Mouse (Mus musculus): ENCODE results near the gene Neurl2. TPM values are rescaled to one million over a fixed set of nuclear protein-coding genes. Genes with fewer than 3 reads are reported as not detected.
"Not testable (repeated sequence)": the region's sequence is repeated elsewhere in the genome, so short reads cannot be mapped to it uniquely, and the experiment has no call there.

Neurl2 gene
- 3.3 and 3.5 TPM in 2 replicates for polyA plus RNA-seq (2012; rRNA removed)

GRCm38 (mm10) chr2:164833314-164833959 is at the start of gene Neurl2:
TSS of gene Neurl2 (minus strand) at chr2:164833456.
- WGBS: under 1% methylated on average over 31 of the region's 31 CpGs
- DNase-seq (ENCODE audit: low read depth, low spot score): peak; percentile 73

GRCm38 (mm10) chr2:164882619-164883018 is 49.4 kb upstream of the Neurl2 start:
- 80% methylated on average over 9 of the region's 9 CpGs for WGBS
- DNase-seq (ENCODE audit: low read depth, low spot score): no peak

DNA sequence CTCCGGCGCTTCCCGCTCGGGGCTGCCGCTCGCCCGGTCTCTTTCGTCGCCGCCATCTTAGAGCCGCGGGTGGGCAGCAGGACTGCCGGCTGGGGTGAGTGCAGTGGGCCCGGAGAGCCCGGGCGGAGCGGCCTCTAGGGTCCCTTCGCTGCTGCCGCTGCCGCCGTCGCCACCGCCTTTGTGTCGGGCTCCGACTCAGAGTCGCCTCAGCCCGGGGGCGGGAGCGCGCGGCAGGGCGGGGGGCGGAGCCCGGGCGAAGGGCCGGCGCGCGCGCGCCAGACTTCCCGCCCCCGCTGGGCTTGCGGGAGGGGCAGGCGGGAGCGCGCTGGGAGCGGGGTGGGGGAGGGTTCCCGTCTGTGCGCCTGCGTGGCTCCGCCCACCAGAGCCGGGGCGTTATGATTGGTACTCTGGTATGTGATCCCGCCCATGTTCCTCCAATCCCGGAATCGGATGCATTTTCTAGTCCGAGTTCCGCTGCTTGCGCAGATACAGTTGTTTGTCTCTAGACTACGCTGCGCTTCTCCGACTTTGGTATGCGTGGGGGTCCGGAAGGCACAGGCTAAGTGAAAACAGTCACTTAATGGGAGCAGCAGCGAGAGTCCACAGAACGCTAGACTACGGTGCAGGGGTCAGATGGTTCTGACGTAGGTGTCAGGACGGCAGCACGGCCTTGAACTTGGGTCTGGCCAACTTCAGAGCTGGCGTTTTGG is 46.5 kb upstream of the Neurl2 start:
- peak; percentile 85 for DNase-seq (ENCODE audit: low read depth, low spot score)
- under 1% methylated on average over 72 of the region's 72 CpGs for WGBS

GRCm38 (mm10) chr2:164879228-164879567 is 45.9 kb upstream of the Neurl2 start, which contains the start of gene Pcif1:
TSS of gene Pcif1 (plus strand) at chr2:164879304.
- peak; percentile 40 for DNase-seq (ENCODE audit: low read depth, low spot score)
- under 1% methylated on average over 40 of the region's 40 CpGs for WGBS

- DNase-seq (ENCODE audit: low read depth, low spot score): peak; percentile 67
- 1% methylated on average over 28 of the region's 28 CpGs for WGBS
Measured at GRCm38 (mm10) chr2:164878509-164879227, 45.4 kb upstream of the Neurl2 start.

- 67% methylated on average over 11 of the region's 11 CpGs for WGBS
- DNase-seq (ENCODE audit: low read depth, low spot score): not testable (repeated sequence)
Measured at GRCm38 (mm10) chr2:164877376-164878215, 44.3 kb upstream of the Neurl2 start.

- not testable (repeated sequence) for DNase-seq (ENCODE audit: low read depth, low spot score)
- 46% methylated on average over 2 of the region's 2 CpGs for WGBS
Measured at GRCm38 (mm10) chr2:164875648-164876047, 42.4 kb upstream of the Neurl2 start.

DNA sequence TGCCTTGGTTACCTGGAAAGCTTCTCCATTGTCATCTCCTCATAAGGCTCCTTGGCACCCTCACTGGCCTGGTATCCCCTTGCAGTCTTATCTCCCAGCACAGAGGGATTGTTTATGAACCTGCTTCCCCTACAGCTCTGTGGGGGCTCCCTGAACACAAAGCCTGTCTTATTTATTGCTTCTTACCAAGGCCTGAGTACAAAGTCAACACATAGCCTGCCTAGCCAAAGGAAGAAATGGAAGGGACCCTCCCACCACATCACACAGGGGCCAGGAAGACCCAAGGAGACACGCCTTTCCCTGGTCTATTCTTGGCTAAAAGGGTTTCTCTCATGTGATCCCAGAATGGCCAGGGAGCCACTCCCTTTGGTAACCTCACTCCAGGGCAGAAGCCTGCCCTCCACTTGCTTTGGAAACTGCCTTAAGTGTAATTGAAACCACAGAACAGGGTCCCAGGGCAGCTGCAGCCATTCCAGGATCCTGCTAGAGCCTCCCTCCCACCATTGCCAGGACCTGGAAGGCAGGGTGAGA is 41.0 kb upstream of the Neurl2 start:
- whole genome bisulfite sequencing: 21% methylated on average over 1 of the region's 1 CpGs
- DNase-seq (ENCODE audit: low read depth, low spot score): no peak

GRCm38 (mm10) chr2:164873621-164874020 is 40.4 kb upstream of the Neurl2 start:
- 35% methylated on average over 3 of the region's 3 CpGs for WGBS
- no peak for DNase-seq (ENCODE audit: low read depth, low spot score)

- DNase-seq (ENCODE audit: low read depth, low spot score): no peak
- 51% methylated on average over 6 of the region's 6 CpGs for WGBS
Measured at GRCm38 (mm10) chr2:164871602-164872303, 38.5 kb upstream of the Neurl2 start.

DNA sequence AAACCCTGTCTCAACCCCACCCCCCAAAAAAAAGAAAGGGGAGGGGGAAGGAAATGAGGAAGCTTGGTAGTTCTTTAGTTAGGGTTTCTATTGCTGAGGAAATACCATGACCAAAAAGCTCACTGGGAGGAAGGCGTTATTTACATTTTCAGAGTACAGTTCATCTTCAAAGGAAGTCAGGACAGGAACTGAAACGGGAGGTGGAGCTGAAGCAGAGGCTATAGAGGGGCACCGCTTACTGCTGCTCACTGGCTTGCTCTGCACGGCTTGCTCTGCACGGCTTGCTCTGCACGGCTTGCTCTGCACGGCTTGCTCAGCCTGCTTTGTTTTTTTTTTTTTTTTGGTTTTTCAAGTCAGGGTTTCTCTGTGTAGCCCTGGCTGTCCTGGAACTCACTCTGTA is 35.2 kb upstream of the Neurl2 start:
- WGBS: 67% methylated on average over 7 of the region's 7 CpGs

GRCm38 (mm10) chr2:164867566-164867965 is 34.3 kb upstream of the Neurl2 start:
- no peak for DNase-seq (ENCODE audit: low read depth, low spot score)
- 96% methylated on average over 7 of the region's 7 CpGs for WGBS

More for the DNA sequence above, 35.2 kb upstream of the Neurl2 start:
- DNase-seq (ENCODE audit: low read depth, low spot score): no peak

- no peak for DNase-seq (ENCODE audit: low read depth, low spot score)
- 24% methylated on average over 16 of the region's 16 CpGs for WGBS
Measured at GRCm38 (mm10) chr2:164866741-164867551, 33.7 kb upstream of the Neurl2 start.

- DNase-seq (ENCODE audit: low read depth, low spot score): no peak
- WGBS: 45% methylated on average over 4 of the region's 4 CpGs
Measured at GRCm38 (mm10) chr2:164864593-164864992, 31.3 kb upstream of the Neurl2 start.

DNA sequence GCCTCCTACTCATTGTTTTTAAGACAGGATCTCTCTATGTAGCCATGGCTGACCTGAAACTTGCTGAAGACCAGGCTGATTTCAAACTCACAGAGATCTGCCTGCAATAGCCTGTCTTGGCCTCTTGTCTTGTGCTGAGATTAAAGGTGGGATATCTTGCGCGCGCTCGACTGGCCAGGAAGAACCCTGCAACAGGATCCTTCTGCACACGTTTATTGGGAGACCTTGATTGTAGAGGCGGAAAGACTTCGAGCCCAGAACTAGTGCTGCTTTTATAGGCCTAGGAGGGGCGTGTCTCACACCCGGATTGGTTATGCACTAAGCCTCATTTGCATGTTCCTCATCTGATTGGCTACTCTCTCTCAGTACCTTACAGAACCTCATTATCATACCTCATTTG is 30.2 kb upstream of the Neurl2 start:
- 94% methylated on average over 8 of the region's 9 CpGs for WGBS
- not testable (repeated sequence) for DNase-seq (ENCODE audit: low read depth, low spot score)

DNA sequence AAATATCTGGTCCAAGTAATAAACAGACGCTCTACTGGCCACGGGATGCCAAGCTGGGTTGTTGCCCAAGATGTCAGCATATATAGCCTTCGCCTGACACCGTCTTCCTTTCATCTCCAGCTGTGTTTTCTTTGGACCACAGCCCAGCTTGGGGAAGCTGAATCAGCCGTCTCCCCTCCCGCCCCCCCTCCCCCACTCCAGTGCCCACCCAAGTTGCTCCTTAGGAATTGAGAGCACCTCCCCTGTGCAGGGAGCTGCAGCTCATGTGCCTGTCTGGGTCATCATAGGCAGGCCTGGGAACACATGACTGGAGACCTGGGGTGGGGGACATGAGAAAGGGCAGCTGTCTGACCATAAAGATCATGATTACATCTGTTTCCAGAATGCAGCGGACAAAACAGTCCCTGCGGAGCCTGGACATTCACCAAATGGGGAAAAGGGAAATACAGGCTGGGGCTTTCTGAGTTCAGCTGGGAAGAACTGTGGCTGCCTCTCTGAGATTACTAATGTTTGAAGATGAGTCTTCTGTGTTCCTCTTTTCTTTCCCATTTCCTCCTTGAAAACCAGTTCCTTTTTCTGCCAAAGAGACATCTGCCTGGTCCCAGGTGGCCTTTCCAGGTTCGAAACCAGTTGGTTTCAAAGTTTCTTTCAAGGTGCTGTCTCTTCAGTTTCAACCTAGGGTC is 29.1 kb upstream of the Neurl2 start:
- WGBS: 20% methylated on average over 9 of the region's 9 CpGs
- DNase-seq (ENCODE audit: low read depth, low spot score): no peak

DNA sequence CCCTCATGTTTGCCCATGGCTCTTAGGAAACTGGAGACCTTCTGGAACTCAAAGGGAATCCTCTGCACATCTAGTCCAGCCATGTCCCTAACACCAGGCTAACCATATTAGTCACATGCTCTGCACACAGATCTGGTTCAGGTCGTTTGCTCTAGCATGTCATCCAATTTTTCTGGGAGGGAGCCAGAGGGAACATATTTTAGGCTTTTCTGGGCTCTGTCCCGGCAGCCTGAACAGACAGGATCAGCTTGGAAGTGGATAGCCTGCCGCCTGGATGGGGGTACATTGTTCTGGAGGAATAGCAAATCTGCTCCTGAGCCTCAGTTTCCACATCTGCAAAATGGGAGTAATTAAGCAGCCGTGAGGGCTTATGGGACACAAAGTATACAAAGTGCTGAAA is 27.8 kb upstream of the Neurl2 start:
- no peak for DNase-seq (ENCODE audit: low read depth, low spot score)
- 62% methylated on average over 4 of the region's 4 CpGs for WGBS
